ENCODE assay signal across 26 mouse cellular contexts in the genomic region with DNA sequence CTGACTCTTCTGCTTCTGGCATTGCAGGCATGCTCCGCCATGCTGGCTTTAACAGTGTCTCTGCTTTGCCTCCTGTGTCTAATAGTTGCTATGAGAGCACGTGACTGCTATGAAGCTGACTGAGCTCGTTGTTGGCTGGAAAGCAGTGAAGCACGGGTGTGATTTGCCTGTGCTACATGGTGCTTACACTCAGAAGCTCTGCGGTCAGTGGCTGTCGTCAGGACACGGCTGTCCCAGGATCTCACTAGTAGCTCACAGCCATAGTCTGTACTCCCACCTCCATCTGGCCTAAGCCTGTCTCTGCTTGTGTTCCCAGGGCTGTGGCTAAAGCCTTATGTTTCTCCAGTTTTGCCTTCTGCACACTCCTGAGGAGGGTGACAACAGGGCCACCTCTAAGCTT. TPM values are rescaled to one million over a fixed set of nuclear protein-coding genes. Genes with fewer than 3 reads are reported as not detected.
DNase-seq lines count a peak whose midpoint lies in the region; ATAC-seq and TF ChIP-seq lines count a peak whose summit lies in the region.
"Had no signal": no experiment of that assay in that cellular context is flagged by ENCODE, and none has a peak within 500 bp of the region (broad histone marks: within the 10 kb centered on the region; RNA-seq: fewer than 3 reads in every experiment).

No protein-coding gene starts in this region.

- peak overlapping the region; percentile 28 for H3K27ac ChIP-seq in liver, embryonic 14.5 days
- H3K27ac ChIP-seq in liver, postnatal 0 days (ENCODE audit: low read depth): no peak overlapping the region
- 0 out of 2 replicates have a peak overlapping the region, but pooled peaks have one; percentile 9 for H3K27ac ChIP-seq in bone marrow, adult 2 months (ENCODE audit: control insufficient read depth, insufficient read depth, low read depth, low read length, poor library complexity)
- H3K27ac ChIP-seq: forebrain, embryonic 10.5 days; heart, adult 2 months; heart, embryonic 13.5 days; hindbrain, embryonic 12.5 days; limb, embryonic 15.5 days; macrophage; neural tube, embryonic 13.5 days had no signal

- no peaks in the 10 kb centered on the region for H3K27me3 ChIP-seq in liver, embryonic 14.5 days (ENCODE audit: control insufficient read depth, insufficient read depth, low read length)
- H3K27me3 ChIP-seq in liver, postnatal 0 days (ENCODE audit: insufficient read depth, low read length): no peaks in the 10 kb centered on the region
- H3K27me3 ChIP-seq in splenic B cell, adult 2 months (ENCODE audit: control insufficient read depth, insufficient read depth, low read length, poor library complexity, severe bottlenecking): no peaks in the 10 kb centered on the region
- H3K27me3 ChIP-seq: heart, embryonic 13.5 days; hindbrain, embryonic 12.5 days; limb, embryonic 15.5 days; neural tube, embryonic 13.5 days had no signal

- peak; percentile 38 for DNase-seq in cerebellum, adult 9-11 months
- DNase-seq in liver, embryonic 14.5 days (ENCODE audit: low read depth in 3 of 3, low spot score in 3 of 3): no peak
- DNase-seq in liver, postnatal 0 days: no peak
- DNase-seq in splenic B cell, adult 2 months (ENCODE audit: low read depth, low spot score): peak; percentile 91
- DNase-seq in kidney, postnatal 14 days: no peak
- DNase-seq: adrenal gland, postnatal 10 days; gastrocnemius, postnatal 25 days; heart, adult 2 months; heart, postnatal 14 days; kidney, postnatal 36 days had no signal

- no peaks in the 10 kb centered on the region for H3K9me3 ChIP-seq in liver, embryonic 14.5 days (ENCODE audit: control insufficient read depth, low read length)
- no peaks in the 10 kb centered on the region for H3K9me3 ChIP-seq in liver, postnatal 0 days (ENCODE audit: low read length)
- H3K9me3 ChIP-seq: forebrain, embryonic 10.5 days; heart, embryonic 13.5 days; hindbrain, embryonic 12.5 days; limb, embryonic 15.5 days; neural tube, embryonic 13.5 days had no signal

- no peak for TF ChIP-seq POLR2A in bone marrow, adult 2 months (IDR thresholded peaks at IDR 0.05; ENCODE audit: borderline replicate concordance, control insufficient read depth, low read depth, low read length)

- ATAC-seq in cerebellum, adult (ENCODE audit: insufficient number of reproducible peaks, low FRiP score, low TSS enrichment): no peak
- no peak for ATAC-seq in liver, embryonic 14.5 days (ENCODE audit: insufficient read depth)
- ATAC-seq in liver, postnatal 0 days: no peak
- ATAC-seq: forebrain, embryonic 16.5 days; intestine, postnatal 0 days; midbrain, embryonic 16.5 days had no signal

- TF ChIP-seq CTCF in liver, embryonic 14.5 days (IDR thresholded peaks at IDR 0.05; ENCODE audit: low read depth): no peak
- no peak for TF ChIP-seq CTCF in liver, postnatal 0 days (IDR thresholded peaks at IDR 0.05; ENCODE audit: low read depth)
- no peak for TF ChIP-seq CTCF in bone marrow, adult 2 months (IDR thresholded peaks at IDR 0.05; ENCODE audit: control insufficient read depth, insufficient read depth, low read length)

- no peak overlapping the region for H3K4me2 ChIP-seq in liver, embryonic 14.5 days (ENCODE audit: low read depth)
- H3K4me2 ChIP-seq in liver, postnatal 0 days (ENCODE audit: low read depth, low read length): no peak overlapping the region
- H3K4me2 ChIP-seq: heart, embryonic 13.5 days; hindbrain, embryonic 12.5 days; limb, embryonic 15.5 days; neural tube, embryonic 13.5 days had no signal

- no peak for TF ChIP-seq EP300 in liver, embryonic 14.5 days (IDR thresholded peaks at IDR 0.05; ENCODE audit: low read depth)
- no peak for TF ChIP-seq EP300 in liver, postnatal 0 days (IDR thresholded peaks at IDR 0.05; ENCODE audit: low read depth)

- 88% methylated on average over 7 of the region's 7 CpGs for WGBS in liver, embryonic 14.5 days (ENCODE audit: insufficient replicate concordance)
- 87% methylated on average over 7 of the region's 7 CpGs for WGBS in liver, postnatal 0 days (ENCODE audit: insufficient replicate concordance)
- WGBS in bone marrow, adult 2 months: 82% methylated on average over 7 of the region's 7 CpGs

- no peak overlapping the region for H3K4me3 ChIP-seq in liver, embryonic 14.5 days (ENCODE audit: insufficient read depth in 1 of 2, low read depth in 2 of 2, low read length in 2 of 2)
- no peak overlapping the region for H3K4me3 ChIP-seq in liver, postnatal 0 days (ENCODE audit: low read depth, low read length)
- H3K4me3 ChIP-seq in bone marrow, adult 2 months (replicated peaks; ENCODE audit: control insufficient read depth, low read depth, low read length): no peak overlapping the region
- H3K4me3 ChIP-seq: forebrain, embryonic 10.5 days; heart, adult 2 months; heart, embryonic 13.5 days; hindbrain, embryonic 12.5 days; limb, embryonic 15.5 days; myocyte; neural tube, embryonic 13.5 days had no signal

- H3K4me1 ChIP-seq in liver, embryonic 14.5 days (replicated peaks; ENCODE audit: control insufficient read depth in 2 of 2, insufficient read depth in 2 of 2, low read length in 1 of 2): peaks cover 49 to 69% of the 10 kb centered on the region in 2 experiments
- peaks cover 36% of the 10 kb centered on the region for H3K4me1 ChIP-seq in liver, postnatal 0 days (ENCODE audit: insufficient read depth)
- H3K4me1 ChIP-seq in bone marrow, adult 2 months (ENCODE audit: control insufficient read depth, insufficient read depth, low read length): peaks cover 21% of the 10 kb centered on the region
- H3K4me1 ChIP-seq: forebrain, embryonic 10.5 days; hindbrain, embryonic 12.5 days; limb, embryonic 15.5 days; neural tube, embryonic 13.5 days had no signal

- H3K9ac ChIP-seq in liver, embryonic 14.5 days (replicated peaks): no peak overlapping the region
- no peak overlapping the region for H3K9ac ChIP-seq in liver, postnatal 0 days (replicated peaks)
- H3K9ac ChIP-seq: heart, embryonic 13.5 days; hindbrain, embryonic 12.5 days; limb, embryonic 15.5 days; neural tube, embryonic 13.5 days had no signal

- H3K36me3 ChIP-seq in liver, embryonic 14.5 days (replicated peaks; ENCODE audit: control insufficient read depth, insufficient read depth, low read depth): peaks cover 17% of the 10 kb centered on the region
- peaks cover 77% of the 10 kb centered on the region for H3K36me3 ChIP-seq in liver, postnatal 0 days (replicated peaks; ENCODE audit: insufficient read depth, low read length)
- peaks cover 31% of the 10 kb centered on the region for H3K36me3 ChIP-seq in splenic B cell, adult 2 months (ENCODE audit: control insufficient read depth, insufficient read depth, low read length, poor library complexity, severe bottlenecking)

RNA-seq across cellular contexts. Expression of a gene that starts 17.6 kb away (rescaled TPM):
- 2.3 and 4.0 TPM in 2 replicates for polyA plus RNA-seq in liver, embryonic 14.5 days (2012; rRNA removed)
- polyA plus RNA-seq in liver, embryonic 14.5 days (2014; fragmentation: Nextera tagmentation; extraction: Ambion mirVana): 6.2 and 6.4 TPM in 2 replicates
- 1.5 and 1.6 TPM in 2 replicates for polyA plus RNA-seq in liver, postnatal 0 days (2015; fragmentation: Nextera tagmentation; extraction: Ambion mirVana)
- 6.5 TPM in 1 of 2 replicates, not detected in the other for polyA plus RNA-seq in bone marrow, adult 2 months (2011; ENCODE audit: insufficient read depth, insufficient read length, low replicate concordance, missing spikeins)
- polyA plus RNA-seq: macrophage had no signal

RNA-seq across cellular contexts. Expression of a gene that starts 37.6 kb away (rescaled TPM):
- 55.1 and 63.6 TPM in 2 replicates for polyA plus RNA-seq in liver, embryonic 14.5 days (2012; rRNA removed)
- polyA plus RNA-seq in liver, embryonic 14.5 days (2014; fragmentation: Nextera tagmentation; extraction: Ambion mirVana): 27.7 and 30.4 TPM in 2 replicates
- polyA plus RNA-seq in liver, postnatal 0 days (2015; fragmentation: Nextera tagmentation; extraction: Ambion mirVana): 19.6 and 23.5 TPM in 2 replicates
- 42.4 and 68.1 TPM in 2 replicates for polyA plus RNA-seq in bone marrow, adult 2 months (2011; ENCODE audit: insufficient read depth, insufficient read length, low replicate concordance, missing spikeins)

RNA-seq across cellular contexts. Expression of a gene that starts 41.6 kb away (rescaled TPM):
- polyA plus RNA-seq in liver, embryonic 14.5 days (2012; rRNA removed): 33.1 and 36.8 TPM in 2 replicates
- polyA plus RNA-seq in liver, embryonic 14.5 days (2014; fragmentation: Nextera tagmentation; extraction: Ambion mirVana): 39.0 and 39.4 TPM in 2 replicates
- 33.9 and 34.9 TPM in 2 replicates for polyA plus RNA-seq in liver, postnatal 0 days (2015; fragmentation: Nextera tagmentation; extraction: Ambion mirVana)
- 37.1 and 52.3 TPM in 2 replicates for polyA plus RNA-seq in bone marrow, adult 2 months (2011; ENCODE audit: insufficient read depth, insufficient read length, low replicate concordance, missing spikeins)

RNA-seq across cellular contexts. Expression of a gene that starts 50.1 kb away (rescaled TPM):
- polyA plus RNA-seq in liver, embryonic 14.5 days (2012; rRNA removed): not detected in 2 replicates
- not detected in 2 replicates for polyA plus RNA-seq in liver, embryonic 14.5 days (2014; fragmentation: Nextera tagmentation; extraction: Ambion mirVana)
- polyA plus RNA-seq in liver, postnatal 0 days (2015; fragmentation: Nextera tagmentation; extraction: Ambion mirVana): not detected in 2 replicates
- polyA plus RNA-seq in bone marrow, adult 2 months (2011; ENCODE audit: insufficient read depth, insufficient read length, low replicate concordance, missing spikeins): not detected in 2 replicates
- polyA plus RNA-seq: brain, embryonic 14.5 days; C2C12; forebrain, embryonic 10.5 days; forebrain, embryonic 16.5 days; heart, adult 2 months; heart, embryonic 13.5 days; hindbrain, embryonic 12.5 days; kidney, embryonic 14.5 days; limb, embryonic 15.5 days; lung, embryonic 16.5 days; macrophage; midbrain, embryonic 16.5 days; myocyte; neural tube, embryonic 13.5 days had no signal

Comparison
In these comparisons a context has a peak if more than half of its experiments do, and no peak if none do; other contexts are left out.
1. DNase-seq: peak in cerebellum, adult 9-11 months (single experiment) and splenic B cell, adult 2 months (single experiment); none in liver, embryonic 14.5 days (0 of 3), liver, postnatal 0 days (single experiment) and kidney, postnatal 14 days (single experiment).